Mouse (Mus musculus) midbrain, postnatal 0 days (tissue): Measurements from ENCODE around the gene Olfr183. TPM values are rescaled to one million over a fixed set of nuclear protein-coding genes. Genes with fewer than 3 reads are reported as not detected.
"Not testable (repeated sequence)": the region's sequence is repeated elsewhere in the genome, so short reads cannot be mapped to it uniquely, and the experiment has no call there.

Source experiments
- ATAC-seq: fragments of 200-750 bp; cut with Nextera tagmentation; 2 replicates; pipeline ENCODE4 v1.8.0; 2017; ENCODE audit warnings: moderate number of reproducible peaks, mild to moderate bottlenecking, moderate TSS enrichment, moderate library complexity; ENCODE audit not compliant: low FRiP score
- DNase-seq: peaks from one replicate; pipeline ENCODE4 v3.0.0-alpha.2; 2015; ENCODE audit warnings: low spot score
- H3K27ac ChIP-seq: fragments of 300-500 bp; sonication (generic); 2 replicates; pipeline ENCODE4 v1.5.1; 2014; ENCODE audit warnings: low read depth, mild to moderate bottlenecking, low read length, mixed read lengths
- H3K27me3 ChIP-seq: fragments of 300-500 bp; sonication (generic); 2 replicates; pipeline ENCODE4 v1.6.1; 2014; ENCODE audit warnings: low read length, control low read depth, mixed read lengths; ENCODE audit not compliant: insufficient read depth
- H3K36me3 ChIP-seq: fragments of 300-500 bp; sonication (generic); 2 replicates; pipeline ENCODE4 v1.6.1; 2014; ENCODE audit warnings: low read length, control low read depth, mixed read lengths; ENCODE audit not compliant: insufficient read depth
- H3K4me1 ChIP-seq: fragments of 300-500 bp; sonication (generic); 2 replicates; pipeline ENCODE4 v1.6.1; 2014; ENCODE audit warnings: mild to moderate bottlenecking, control low read depth, antibody characterized with exemption, low read length, mixed read lengths; ENCODE audit not compliant: insufficient read depth
- H3K4me2 ChIP-seq: fragments of 300-500 bp; sonication (generic); 2 replicates; pipeline ENCODE4 v1.6.1; 2014; ENCODE audit warnings: low read depth, mild to moderate bottlenecking, low read length, mixed read lengths; ENCODE audit not compliant: poor library complexity, severe bottlenecking
- H3K4me3 ChIP-seq: fragments of 300-500 bp; sonication (generic); 2 replicates; pipeline ENCODE4 v1.5.1; 2014; ENCODE audit warnings: low read depth, mild to moderate bottlenecking, low read length, moderate library complexity
- H3K9ac ChIP-seq: fragments of 300-500 bp; sonication (generic); replicated peaks from 2 replicates; pipeline ENCODE4 v1.6.1; 2014; ENCODE audit warnings: mild to moderate bottlenecking, low read length, moderate library complexity, mixed read lengths; ENCODE audit not compliant: poor library complexity, severe bottlenecking
- H3K9me3 ChIP-seq: fragments of 300-500 bp; sonication (generic); 2 replicates; pipeline ENCODE4 v1.6.1; 2016; ENCODE audit warnings: low read length, control low read depth
- CTCF ChIP-seq: IDR thresholded peaks from 2 replicates; pipeline ENCODE4 v1.5.1; 2016; ENCODE audit warnings: antibody characterized with exemption, mild to moderate bottlenecking
- WGBS: fragments of 180-500 bp; shearing (Covaris S2); extraction: QIAGEN DNeasy Blood & Tissue Kit; methylation state at CpG from one replicate; pipeline ENCODE4 v1.1.7; 2014; 5-methylcytosine and 5-hydroxymethylcytosine counted together
- polyA plus RNA-seq: library from polyadenylated mRNA; unstranded; fragments of >200 nt; fragmentation: Nextera tagmentation; extraction: Ambion mirVana; gene quantifications from 2 replicates; pipeline ENCODE4 v1.2.1, GENCODE M21; 2015
- total RNA-seq: library from RNA; depleted of rRNA; stranded (reverse); fragments of >200 nt; gene quantifications from 2 replicates; pipeline ENCODE4 v1.2.3, GENCODE M21; 2014; rRNA removed

Olfr183 gene
- total and polyA plus RNA-seq, 2 experiments from 2014 or later, result not detected

GRCm38 (mm10) chr16:59047579-59047978, 52.4 kb downstream of the Olfr183 start:
- Histone ChIP-seq H3K4me2 (no peak overlapping the region), H3K27me3 (no peaks in the 10 kb centered on the region), H3K27ac (no peak overlapping the region), H3K9ac (no peak overlapping the region), H3K4me1 (no peaks in the 10 kb centered on the region), H3K36me3 (no peaks in the 10 kb centered on the region), H3K4me3 (no peak overlapping the region), H3K9me3 (no peaks in the 10 kb centered on the region)
- DNase-seq, result no peak
- TF ChIP-seq CTCF, result no peak
- ATAC-seq, result no peak
- 70% methylated on average over 4 of the region's 4 CpGs for WGBS

- Histone ChIP-seq H3K27ac (no peak overlapping the region), H3K9ac (no peak overlapping the region), H3K9me3 (no peaks in the 10 kb centered on the region), H3K4me2 (no peak overlapping the region), H3K27me3 (no peaks in the 10 kb centered on the region), H3K4me1 (no peaks in the 10 kb centered on the region), H3K4me3 (no peak overlapping the region), H3K36me3 (no peaks in the 10 kb centered on the region)
- ATAC-seq (no peak), DNase-seq (no peak)
- 78% methylated on average over 1 of the region's 1 CpGs for WGBS
- TF ChIP-seq CTCF, result no peak
Measured at GRCm38 (mm10) chr16:59048860-59049259, 53.7 kb downstream of the Olfr183 start.

- ATAC-seq, H3K4me2 ChIP-seq, H3K36me3 ChIP-seq, H3K27ac ChIP-seq, DNase-seq, H3K9me3 ChIP-seq, H3K27me3 ChIP-seq, H3K4me1 ChIP-seq, H3K9ac ChIP-seq, H3K4me3 ChIP-seq: not testable (repeated sequence)
- WGBS, result 96% methylated on average over 2 of the region's 2 CpGs
Measured at GRCm38 (mm10) chr16:59049286-59049685, 54.1 kb downstream of the Olfr183 start.

Other genes with a start within 250 kb of the Olfr183 start
- gene Olfr172, start 232.2 kb upstream of the Olfr183 start, total RNA-seq, result not detected in 2 replicates
- gene Olfr172, start 232.2 kb upstream of the Olfr183 start, polyA plus RNA-seq, result not detected in 2 replicates
- gene Olfr173, start 195.1 kb upstream of the Olfr183 start, total RNA-seq, result not detected in 2 replicates
- not detected in 2 replicates for gene Olfr173, start 195.1 kb upstream of the Olfr183 start, polyA plus RNA-seq
- not detected in 2 replicates for gene Olfr175-ps1, start 168.6 kb upstream of the Olfr183 start, total RNA-seq
- gene Olfr175-ps1, start 168.6 kb upstream of the Olfr183 start, polyA plus RNA-seq, result not detected in 2 replicates
- gene Olfr177, start 120.6 kb upstream of the Olfr183 start, total RNA-seq, result not detected in 2 replicates
- gene Olfr177, start 120.6 kb upstream of the Olfr183 start, polyA plus RNA-seq, result not detected in 2 replicates
- gene Olfr178, start 103.3 kb upstream of the Olfr183 start, total RNA-seq, result not detected in 2 replicates
- not detected in 2 replicates for gene Olfr178, start 103.3 kb upstream of the Olfr183 start, polyA plus RNA-seq
- not detected in 2 replicates for gene Olfr181, start 66.6 kb upstream of the Olfr183 start, total RNA-seq
- not detected in 2 replicates for gene Olfr181, start 66.6 kb upstream of the Olfr183 start, polyA plus RNA-seq
- not detected in 2 replicates for gene Olfr180, start 66.0 kb upstream of the Olfr183 start, total RNA-seq
- gene Olfr180, start 66.0 kb upstream of the Olfr183 start, polyA plus RNA-seq, result not detected in 2 replicates
- gene Olfr186, start 34.9 kb downstream of the Olfr183 start, total RNA-seq, result not detected in 2 replicates
- gene Olfr186, start 34.9 kb downstream of the Olfr183 start, polyA plus RNA-seq, result not detected in 2 replicates
- not detected in 2 replicates for gene Olfr187, start 44.4 kb downstream of the Olfr183 start, total RNA-seq
- gene Olfr187, start 44.4 kb downstream of the Olfr183 start, polyA plus RNA-seq, result not detected in 2 replicates
- not detected in 2 replicates for gene Olfr190, start 82.6 kb downstream of the Olfr183 start, total RNA-seq
- not detected in 2 replicates for gene Olfr190, start 82.6 kb downstream of the Olfr183 start, polyA plus RNA-seq
- not detected in 2 replicates for gene Olfr191, start 94.5 kb downstream of the Olfr183 start, total RNA-seq
- gene Olfr191, start 94.5 kb downstream of the Olfr183 start, polyA plus RNA-seq, result not detected in 2 replicates
- gene Olfr193, start 116.5 kb downstream of the Olfr183 start, total RNA-seq, result not detected in 2 replicates
- not detected in 2 replicates for gene Olfr193, start 116.5 kb downstream of the Olfr183 start, polyA plus RNA-seq
- not detected in 2 replicates for gene Olfr194, start 125.7 kb downstream of the Olfr183 start, total RNA-seq
- gene Olfr194, start 125.7 kb downstream of the Olfr183 start, polyA plus RNA-seq, result not detected in 2 replicates
- not detected in 2 replicates for gene Olfr195, start 151.7 kb downstream of the Olfr183 start, total RNA-seq
- gene Olfr195, start 151.7 kb downstream of the Olfr183 start, polyA plus RNA-seq, result not detected in 2 replicates
- not detected in 2 replicates for gene Olfr196, start 175.1 kb downstream of the Olfr183 start, total RNA-seq
- gene Olfr196, start 175.1 kb downstream of the Olfr183 start, polyA plus RNA-seq, result not detected in 2 replicates
- not detected in 2 replicates for gene Olfr198, start 208.2 kb downstream of the Olfr183 start, total RNA-seq
- gene Olfr198, start 208.2 kb downstream of the Olfr183 start, polyA plus RNA-seq, result not detected in 2 replicates
- not detected in 2 replicates for gene Olfr199, start 224.4 kb downstream of the Olfr183 start, total RNA-seq
- gene Olfr199, start 224.4 kb downstream of the Olfr183 start, polyA plus RNA-seq, result not detected in 2 replicates